Comparison of ENCODE assay signal across 8 mouse cellular contexts in genomic region chr17:47596839-47597164, GRCm38 (mm10). TPM values are rescaled to one million over a fixed set of nuclear protein-coding genes. Genes with fewer than 3 reads are reported as not detected.
A peak's percentile ranks its signal among the peaks of the same experiment; 100 is the strongest.
DNase-seq lines count a peak whose midpoint lies in the region; ATAC-seq and TF ChIP-seq lines count a peak whose summit lies in the region.

No protein-coding gene starts in this region.

- no peaks in the 10 kb centered on the region for H3K27me3 ChIP-seq in erythroblast, embryonic 14.5 days (ENCODE audit: control insufficient read depth)
- no peaks in the 10 kb centered on the region for H3K27me3 ChIP-seq in thymus, adult 2 months (ENCODE audit: control insufficient read depth, insufficient read depth, low read length)
- H3K27me3 ChIP-seq in limb, embryonic 13.5 days, result no peaks in the 10 kb centered on the region
- H3K27me3 ChIP-seq in stomach, embryonic 15.5 days (replicated peaks), result no peaks in the 10 kb centered on the region

- WGBS in thymus, adult 2 months, result 72% methylated on average over 5 of the region's 5 CpGs
- 58% methylated on average over 5 of the region's 5 CpGs for WGBS in limb, embryonic 13.5 days
- WGBS in stomach, embryonic 15.5 days, result 41% methylated on average over 5 of the region's 5 CpGs

- peaks cover 81% of the 10 kb centered on the region for H3K4me1 ChIP-seq in erythroblast, embryonic 14.5 days (ENCODE audit: control insufficient read depth)
- H3K4me1 ChIP-seq in thymus, adult 2 months (replicated peaks; ENCODE audit: control insufficient read depth, insufficient read depth, low read length), result peaks cover 74% of the 10 kb centered on the region
- peaks cover 37% of the 10 kb centered on the region for H3K4me1 ChIP-seq in limb, embryonic 13.5 days
- H3K4me1 ChIP-seq in stomach, embryonic 15.5 days, result peaks cover 41% of the 10 kb centered on the region

- H3K36me3 ChIP-seq in erythroblast, embryonic 14.5 days (ENCODE audit: control insufficient read depth), result peaks cover 80% of the 10 kb centered on the region
- peaks cover 58% of the 10 kb centered on the region for H3K36me3 ChIP-seq in thymus, adult 2 months (ENCODE audit: control insufficient read depth, insufficient read depth, low read length)
- H3K36me3 ChIP-seq in limb, embryonic 13.5 days, result peaks cover 53% of the 10 kb centered on the region
- H3K36me3 ChIP-seq in stomach, embryonic 15.5 days, result peaks cover 25% of the 10 kb centered on the region

- H3K9me3 ChIP-seq in erythroblast, embryonic 14.5 days (ENCODE audit: control insufficient read depth, low read length), result no peaks in the 10 kb centered on the region
- no peaks in the 10 kb centered on the region for H3K9me3 ChIP-seq in limb, embryonic 13.5 days
- no peaks in the 10 kb centered on the region for H3K9me3 ChIP-seq in stomach, embryonic 15.5 days

- no peak for ATAC-seq in erythroblast, adult 5-6 weeks (replicated peaks; ENCODE audit: low FRiP score, poor library complexity, severe bottlenecking)
- no peak for ATAC-seq in limb, embryonic 13.5 days (ENCODE audit: low FRiP score, low read depth)
- ATAC-seq in stomach, embryonic 15.5 days (ENCODE audit: insufficient read depth, low FRiP score, low read depth), result no peak
- ATAC-seq in inflammation-experienced regulatory T-cells, adult 6 months, result no peak

- peak overlapping the region; percentile 100 for H3K4me3 ChIP-seq in erythroblast, embryonic 14.5 days (replicated peaks)
- peak overlapping the region; percentile 92 for H3K4me3 ChIP-seq in thymus, adult 2 months (ENCODE audit: control insufficient read depth, insufficient read depth, low read length)
- H3K4me3 ChIP-seq in limb, embryonic 13.5 days, result peak overlapping the region; percentile 96
- peak overlapping the region; percentile 96 for H3K4me3 ChIP-seq in stomach, embryonic 15.5 days (replicated peaks)

- peak overlapping the region; percentile 94 for H3K27ac ChIP-seq in thymus, adult 2 months (ENCODE audit: control insufficient read depth, insufficient read depth, low read length)
- peak overlapping the region; percentile 99 for H3K27ac ChIP-seq in limb, embryonic 13.5 days
- H3K27ac ChIP-seq in stomach, embryonic 15.5 days, result peak overlapping the region; percentile 98

- H3K9ac ChIP-seq in limb, embryonic 13.5 days, result peak overlapping the region; percentile 96
- peak overlapping the region; percentile 87; the same call in 1 of the 2 replicates for H3K9ac ChIP-seq in stomach, embryonic 15.5 days

- no peak for DNase-seq in thymus, adult 2 months
- DNase-seq in thymus, postnatal 10 days (ENCODE audit: low spot score in 2 of 2), result no peak
- DNase-seq in cerebellum, postnatal 36 days, result no peak

- TF ChIP-seq CTCF in thymus, adult 2 months (IDR thresholded peaks at IDR 0.05; ENCODE audit: borderline replicate concordance, control insufficient read depth, extremely low read depth, insufficient read depth, low read length, poor library complexity), result no peak

- peak overlapping the region; percentile 89 for H3K4me2 ChIP-seq in limb, embryonic 13.5 days (replicated peaks)
- peak overlapping the region; percentile 78 for H3K4me2 ChIP-seq in stomach, embryonic 15.5 days

- TF ChIP-seq POLR2A in thymus, adult 2 months (IDR thresholded peaks at IDR 0.05; ENCODE audit: control insufficient read depth, extremely low read depth, insufficient read depth, low read length, poor library complexity), result no peak

RNA-seq across cellular contexts. Expression of gene Bysl, which starts 14.5 kb away (rescaled TPM):
- polyA plus RNA-seq in erythroblast, embryonic 14.5 days (2012), result 2.8 and 3.4 TPM in 2 replicates
- total RNA-seq in erythroblast, adult 5-6 weeks (2015; ENCODE audit: low replicate concordance), result 1.2 and 2.1 TPM in 2 replicates
- 3.2 and 4.3 TPM in 2 replicates for total RNA-seq in erythroblast, adult 5-6 weeks (2017; ENCODE audit: low replicate concordance)
- 14.2 and 16.9 TPM in 2 replicates for polyA plus RNA-seq in thymus, adult 2 months (2012; rRNA removed)
- 26.6 and 28.6 TPM in 2 replicates for polyA plus RNA-seq in limb, embryonic 13.5 days (2015; fragmentation: Nextera tagmentation; extraction: Ambion mirVana)
- polyA plus RNA-seq in stomach, embryonic 15.5 days (2015; fragmentation: Nextera tagmentation; extraction: Ambion mirVana), result 21.2 and 21.4 TPM in 2 replicates
- polyA plus RNA-seq in inflammation-experienced regulatory T-cells, adult 6 months (2017; shearing (Covaris generic)), result 10 to 100 TPM in 2 of 3 experiments, 1 to 10 TPM in 1; 9.1 to 12.3 (median 11.6) TPM

RNA-seq across cellular contexts. Expression of gene Med20, which starts 14.6 kb away (rescaled TPM):
- polyA plus RNA-seq in erythroblast, embryonic 14.5 days (2012), result 0.43 and 0.45 TPM in 2 replicates
- 10.4 and 19.9 TPM in 2 replicates for total RNA-seq in erythroblast, adult 5-6 weeks (2015; ENCODE audit: low replicate concordance)
- 48.5 and 68.2 TPM in 2 replicates for total RNA-seq in erythroblast, adult 5-6 weeks (2017; ENCODE audit: low replicate concordance)
- polyA plus RNA-seq in thymus, adult 2 months (2012; rRNA removed), result 46.1 and 56.4 TPM in 2 replicates
- polyA plus RNA-seq in limb, embryonic 13.5 days (2015; fragmentation: Nextera tagmentation; extraction: Ambion mirVana), result 50.6 and 52.2 TPM in 2 replicates
- polyA plus RNA-seq in stomach, embryonic 15.5 days (2015; fragmentation: Nextera tagmentation; extraction: Ambion mirVana), result 38.7 and 39.7 TPM in 2 replicates
- 10 to 100 TPM; 27.6 to 32.3 (median 28.1) TPM for polyA plus RNA-seq in inflammation-experienced regulatory T-cells, adult 6 months (2017; shearing (Covaris generic))

RNA-seq across cellular contexts. Expression of gene Gm20517, which starts 14.6 kb away (rescaled TPM):
- 0.29 and 0.65 TPM in 2 replicates for polyA plus RNA-seq in erythroblast, embryonic 14.5 days (2012)
- 2.5 and 4.8 TPM in 2 replicates for total RNA-seq in erythroblast, adult 5-6 weeks (2015; ENCODE audit: low replicate concordance)
- total RNA-seq in erythroblast, adult 5-6 weeks (2017; ENCODE audit: low replicate concordance), result 6.3 and 16.2 TPM in 2 replicates
- polyA plus RNA-seq in thymus, adult 2 months (2012; rRNA removed), result 2.8 and 4.5 TPM in 2 replicates
- polyA plus RNA-seq in limb, embryonic 13.5 days (2015; fragmentation: Nextera tagmentation; extraction: Ambion mirVana), result 1.8 and 2.2 TPM in 2 replicates
- polyA plus RNA-seq in stomach, embryonic 15.5 days (2015; fragmentation: Nextera tagmentation; extraction: Ambion mirVana), result 1.0 and 1.5 TPM in 2 replicates
- under 1 TPM in 2 of 3 experiments, not detected in 1; 0.68 to 0.79 TPM for polyA plus RNA-seq in inflammation-experienced regulatory T-cells, adult 6 months (2017; shearing (Covaris generic))

RNA-seq across cellular contexts. Expression of gene Usp49, which starts 33.7 kb away (rescaled TPM):
- 2.2 and 2.4 TPM in 2 replicates for polyA plus RNA-seq in erythroblast, embryonic 14.5 days (2012)
- 7.3 and 36.5 TPM in 2 replicates for total RNA-seq in erythroblast, adult 5-6 weeks (2015; ENCODE audit: low replicate concordance)
- 14.8 and 27.6 TPM in 2 replicates for total RNA-seq in erythroblast, adult 5-6 weeks (2017; ENCODE audit: low replicate concordance)
- 12.5 and 17.2 TPM in 2 replicates for polyA plus RNA-seq in thymus, adult 2 months (2012; rRNA removed)
- 5.6 and 7.4 TPM in 2 replicates for polyA plus RNA-seq in limb, embryonic 13.5 days (2015; fragmentation: Nextera tagmentation; extraction: Ambion mirVana)
- 5.3 and 6.3 TPM in 2 replicates for polyA plus RNA-seq in stomach, embryonic 15.5 days (2015; fragmentation: Nextera tagmentation; extraction: Ambion mirVana)
- polyA plus RNA-seq in inflammation-experienced regulatory T-cells, adult 6 months (2017; shearing (Covaris generic)), result under 1 TPM; 0.58 to 0.97 (median 0.70) TPM

Comparison
In these comparisons a context has a peak if more than half of its experiments do, and no peak if none do; other contexts are left out.
1. RNA of gene Med20, which starts 14.6 kb away (polyA plus RNA-seq): 46.1 to 56.4 TPM in thymus, adult 2 months, 50.6 to 52.2 TPM in limb, embryonic 13.5 days, 38.7 to 39.7 TPM in stomach, embryonic 15.5 days and 27.6 to 32.3 TPM in inflammation-experienced regulatory T-cells, adult 6 months; 0.43 to 0.45 TPM in erythroblast, embryonic 14.5 days; every median in the first group is over 10 times any median in the second.
2. Peak in every context shown above with its lines, with median percentiles within 50 percentile points of each other: H3K4me3 ChIP-seq and H3K27ac ChIP-seq.